Mouse (Mus musculus): Measurements from ENCODE around the gene Fam181a.

Gene Fam181a

DNA sequence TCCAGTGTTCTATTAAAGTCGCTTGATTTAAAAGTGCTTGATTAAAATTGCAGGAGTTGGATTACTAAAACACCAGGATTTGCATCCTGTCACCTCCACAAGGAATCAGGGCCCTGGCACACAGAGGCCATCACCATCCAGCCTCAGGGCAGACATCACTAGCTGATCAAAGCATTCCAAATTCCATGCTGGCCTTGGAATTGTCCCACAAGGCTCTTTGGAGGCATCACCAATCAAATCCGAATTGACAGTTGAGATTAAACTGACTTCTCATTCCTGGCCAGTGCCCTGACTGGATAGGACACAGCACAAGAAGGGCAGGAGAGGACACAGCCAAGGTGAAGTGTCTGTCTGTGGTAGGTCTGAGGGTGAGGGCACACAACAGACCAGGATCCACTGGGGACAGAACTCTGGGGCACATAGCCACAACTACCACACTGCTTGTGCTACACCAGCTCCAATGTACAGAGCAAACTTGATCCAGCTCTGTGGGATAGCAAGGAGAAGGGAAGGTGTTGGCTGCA lies at the start of gene Fam181a:
Fam181a (plus strand) TSS at position 232 of the 524 bp plus-strand sequence.
- peak; percentile 87 for DNase-seq

DNA sequence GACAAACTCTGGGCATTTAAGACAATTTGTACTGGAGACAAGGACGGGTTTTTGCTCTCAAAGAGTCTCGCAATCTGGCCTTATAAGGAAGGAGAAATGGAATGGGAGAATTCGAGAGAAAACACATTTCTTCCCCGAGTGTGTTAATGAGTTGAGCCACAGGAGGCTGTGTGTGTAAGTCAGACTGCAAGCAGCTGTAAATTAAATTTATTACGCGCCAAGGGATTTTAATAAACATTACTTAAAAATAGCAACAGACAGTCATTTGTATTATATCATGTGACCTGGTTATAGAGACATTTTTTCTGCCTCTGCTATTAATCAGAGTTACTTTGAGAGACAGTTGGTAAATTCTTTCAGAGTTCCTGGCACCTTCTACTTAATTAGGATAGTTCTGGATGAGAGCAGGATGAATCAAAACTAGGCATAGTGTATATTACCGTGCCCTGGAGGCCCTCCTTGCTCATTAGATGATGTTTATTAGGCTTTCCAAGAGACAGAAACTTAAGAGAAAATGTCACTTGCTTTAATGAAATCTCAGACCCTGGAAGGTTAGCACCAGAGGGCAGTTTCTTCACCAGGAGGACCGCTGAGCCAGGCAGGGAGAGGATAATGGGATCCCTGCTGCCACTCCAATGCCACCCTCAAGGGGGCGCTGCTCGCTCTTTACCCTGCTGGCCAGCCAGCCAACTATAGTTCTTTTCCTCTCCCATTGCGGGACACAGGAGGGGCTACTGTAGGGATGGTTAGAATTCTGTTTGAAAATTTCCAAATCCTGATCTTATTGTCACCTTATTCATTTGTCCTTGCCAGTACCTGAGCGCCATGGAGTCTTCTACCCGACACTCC lies 48.5 kb upstream of the Fam181a start:
- DNase-seq: no peak

- DNase-seq: no peak
These were observed 44.2 kb upstream of the Fam181a start for GRCm38 (mm10) chr12:103266605-103267004.

GRCm38 (mm10) chr12:103272176-103272575 lies 38.6 kb upstream of the Fam181a start:
- no peak for DNase-seq

GRCm38 (mm10) chr12:103273051-103273450 lies 37.7 kb upstream of the Fam181a start:
- DNase-seq: no peak

DNA sequence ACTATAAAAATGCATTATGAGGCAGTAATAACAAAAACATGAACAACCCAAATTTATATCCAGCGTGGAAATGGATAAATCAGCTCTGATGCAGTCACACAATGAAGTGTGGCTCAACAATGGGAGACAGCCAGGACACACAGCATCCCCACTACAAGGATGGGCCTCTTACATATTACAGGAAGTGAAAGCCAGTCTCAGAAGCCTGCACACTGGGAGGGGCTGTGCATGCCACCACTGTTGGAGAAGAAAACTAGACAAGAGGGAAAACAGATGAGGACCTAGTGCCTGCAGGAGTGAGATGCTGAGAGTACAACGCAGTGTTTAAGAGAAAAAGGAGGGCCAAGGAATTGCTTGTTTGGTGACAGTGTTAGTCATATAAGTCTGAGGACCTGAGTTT lies 37.0 kb upstream of the Fam181a start:
- DNase-seq: no peak

DNA sequence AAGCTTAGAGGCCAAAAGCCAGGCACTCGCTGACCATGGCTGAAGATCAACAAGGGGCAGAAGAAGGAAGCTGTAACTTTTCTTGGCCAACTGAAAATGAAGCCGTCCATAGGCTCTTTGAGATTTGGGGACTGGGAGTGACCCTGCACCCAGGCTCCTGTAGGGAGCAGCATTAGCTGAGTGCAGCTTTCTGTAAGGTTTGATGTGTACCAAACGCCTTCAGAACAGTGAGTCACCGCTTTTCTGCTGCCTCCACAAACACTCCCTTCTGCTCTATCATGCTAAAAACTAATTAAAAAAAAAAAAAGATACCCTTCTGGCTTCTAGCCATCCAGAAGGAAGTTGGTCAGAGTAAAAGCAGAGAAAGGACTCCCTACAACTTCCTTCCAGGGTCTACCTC lies 34.4 kb upstream of the Fam181a start:
- DNase-seq: no peak

DNA sequence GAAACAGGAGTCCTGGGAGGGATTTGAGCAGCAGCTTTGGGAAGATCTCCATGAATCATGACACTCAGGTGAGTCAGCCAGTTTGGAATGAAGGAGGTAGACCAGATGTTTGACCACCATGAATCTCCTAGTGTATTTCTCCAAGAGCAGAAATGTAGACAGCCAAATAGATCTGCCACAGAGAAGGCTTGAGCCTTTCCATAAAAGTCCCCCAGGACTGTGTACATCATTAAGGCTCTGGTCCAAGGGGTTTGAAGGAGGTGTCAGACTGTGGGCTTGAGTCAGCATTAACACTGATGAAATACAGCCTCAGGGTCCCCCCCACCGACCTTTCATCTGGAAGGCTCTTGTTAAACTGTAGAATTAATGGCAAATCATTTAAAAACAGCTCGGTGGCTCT lies 29.3 kb upstream of the Fam181a start:
- no peak for DNase-seq

- peak; percentile 96 for DNase-seq
These were observed 28.9 kb upstream of the Fam181a start for GRCm38 (mm10) chr12:103281912-103282311.

DNA sequence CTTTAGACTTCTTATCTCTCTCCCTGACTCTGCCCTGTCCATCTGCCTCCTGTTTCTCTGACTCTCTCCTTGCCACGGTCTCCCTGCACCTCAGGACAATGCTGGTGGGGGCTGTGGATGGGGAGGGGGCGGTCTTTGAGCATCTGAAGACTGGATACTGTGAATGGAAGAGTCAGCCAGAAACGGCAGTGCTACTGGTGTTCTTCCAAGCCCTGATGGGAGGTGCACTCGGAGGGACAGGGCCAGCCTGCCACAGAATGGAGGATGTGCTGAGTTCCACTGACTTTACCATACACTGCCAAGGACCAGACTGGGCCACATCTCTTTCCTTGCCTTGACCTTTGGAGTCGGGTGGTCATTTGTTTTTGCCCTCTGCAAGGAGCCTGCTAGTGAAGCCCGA lies 27.8 kb upstream of the Fam181a start:
- DNase-seq: no peak

- DNase-seq: no peak
These were observed 27.4 kb upstream of the Fam181a start for GRCm38 (mm10) chr12:103283411-103283810.

- DNase-seq: no peak
These were observed 23.5 kb upstream of the Fam181a start for GRCm38 (mm10) chr12:103287276-103287675.

GRCm38 (mm10) chr12:103292366-103292765 lies 18.4 kb upstream of the Fam181a start:
- DNase-seq: no peak

- no peak for DNase-seq
These were observed 14.5 kb upstream of the Fam181a start for GRCm38 (mm10) chr12:103296292-103296691.

- DNase-seq: peak; percentile 89
These were observed 10.3 kb upstream of the Fam181a start for GRCm38 (mm10) chr12:103300493-103300892.

GRCm38 (mm10) chr12:103301645-103302044 lies 9.1 kb upstream of the Fam181a start:
- DNase-seq: no peak

GRCm38 (mm10) chr12:103302960-103303359 lies 7.8 kb upstream of the Fam181a start:
- DNase-seq: no peak

DNA sequence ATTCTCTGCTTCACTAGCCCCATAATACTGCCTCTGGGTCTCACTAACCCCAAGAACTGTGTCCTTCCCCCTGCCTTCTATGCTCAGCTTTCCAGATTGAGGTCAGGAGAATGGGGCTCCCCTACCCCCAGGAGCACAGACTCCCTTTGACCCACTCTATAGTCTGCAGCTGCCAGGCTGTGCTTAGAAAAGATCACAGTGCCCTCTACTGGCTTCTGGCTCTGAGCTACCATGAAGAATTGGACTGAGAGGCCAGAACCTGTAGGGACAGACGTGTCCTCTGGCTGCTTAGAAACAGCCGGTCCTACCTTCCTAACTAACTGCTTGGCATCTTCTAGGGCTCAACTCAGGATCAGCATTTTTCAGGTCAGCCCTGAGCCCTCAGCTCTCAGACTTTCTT lies 4.6 kb upstream of the Fam181a start:
- peak; percentile 85 for DNase-seq

DNA sequence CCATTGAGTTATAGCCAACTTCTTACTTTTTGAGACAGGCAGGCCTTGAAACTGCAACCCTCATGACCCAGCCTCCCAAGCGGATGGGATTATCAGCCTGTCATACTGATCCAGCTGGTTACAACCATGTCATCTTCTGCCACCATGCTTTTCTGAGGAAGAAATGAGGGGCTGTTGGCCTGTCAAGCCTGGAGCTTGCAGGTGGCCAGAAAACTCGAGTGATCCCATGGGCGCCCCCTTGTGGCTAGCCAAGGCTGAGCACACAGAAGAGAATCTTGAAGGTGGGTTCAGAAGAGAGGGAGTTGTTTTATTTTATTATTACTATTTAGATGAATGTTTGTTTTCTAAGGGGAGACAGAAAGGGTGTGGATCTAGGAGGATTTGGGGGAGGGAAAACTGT lies 4.1 kb upstream of the Fam181a start:
- DNase-seq: no peak

DNA sequence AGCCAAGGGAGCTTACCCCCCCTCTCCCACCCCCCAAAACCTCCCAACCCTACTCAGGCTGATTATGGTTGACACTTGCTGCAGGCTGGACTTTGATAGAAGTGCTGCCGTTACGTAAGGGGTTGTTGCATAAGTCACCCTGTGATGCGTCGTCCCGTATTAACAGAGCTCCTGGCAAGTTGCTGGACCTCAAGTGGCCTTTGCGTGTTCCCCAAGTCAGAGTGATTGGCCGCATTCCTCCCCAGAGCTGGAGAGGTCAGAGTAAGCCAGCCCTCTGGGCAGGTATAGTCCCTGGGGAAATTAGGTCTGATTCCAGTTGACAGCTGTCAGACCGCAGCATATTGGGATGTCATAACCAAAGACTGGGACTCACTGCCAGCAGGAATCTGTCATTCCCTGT lies 1.1 kb downstream of the Fam181a start:
- peak; percentile 95 for DNase-seq

DNA sequence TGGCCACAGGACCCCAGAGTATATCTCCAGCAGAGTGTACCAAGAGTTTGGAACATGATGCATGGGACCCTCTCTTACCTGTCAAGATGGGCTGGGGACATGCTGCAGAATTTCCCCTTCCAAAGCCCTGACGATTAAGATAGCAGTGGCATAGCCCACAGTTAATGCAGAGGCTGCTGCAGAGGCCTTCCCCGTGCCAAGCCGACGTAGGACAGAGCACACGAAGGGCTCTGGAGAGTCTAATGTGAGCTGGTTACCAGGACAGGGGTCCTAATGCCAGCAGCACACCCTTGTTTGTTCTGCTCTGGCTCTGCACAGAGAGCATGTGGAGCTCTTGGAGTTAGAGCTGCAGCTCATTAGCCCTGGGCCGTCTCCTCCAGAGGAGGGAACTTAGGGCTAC lies 2.5 kb downstream of the Fam181a start:
- peak; percentile 89 for DNase-seq

GRCm38 (mm10) chr12:103313871-103314639 lies 3.3 kb downstream of the Fam181a start:
- DNase-seq: peak; percentile 93

GRCm38 (mm10) chr12:103314640-103315361 lies 4.0 kb downstream of the Fam181a start:
- peak; percentile 90 for DNase-seq

Measured in heart, adult 11 months (tissue).